Mouse (Mus musculus): ENCODE measurements at regions not wholly inside any gene's neighbourhood (a gene's known extent, or its start where the extent isn't known, plus 50 kb on each side); places are given as distances from the start of the nearest gene placed in this dataset.

GRCm38 (mm10) chr15:37120381-37120780 is 112.8 kb upstream of the Zfp706 start:
- TF ChIP-seq GATA1 (IDR thresholded peaks at IDR 0.05; ENCODE audit: borderline replicate concordance, low read length) (no peak), CTCF (IDR thresholded peaks at IDR 0.05; ENCODE audit: low read depth, low read length) (peak; percentile 95), TAL1 (conservative IDR thresholded peaks at IDR 0.05; ENCODE audit: low read depth, low read length) (no peak)

Data from G1E (cell line).